15 mouse cellular contexts compared by ENCODE assay signal in genomic region chr2:27311606-27312005, GRCm38 (mm10).
DNase-seq lines count a peak whose midpoint lies in the region; ATAC-seq and TF ChIP-seq lines count a peak whose summit lies in the region.
"Had no signal": no experiment of that assay in that cellular context is flagged by ENCODE, and none has a peak within 500 bp of the region (broad histone marks: within the 10 kb centered on the region; RNA-seq: fewer than 3 reads in every experiment).

No protein-coding gene starts in this region.

- H3K9me3 ChIP-seq in kidney, embryonic 15.5 days (replicated peaks), result no peaks in the 10 kb centered on the region
- H3K9me3 ChIP-seq in midbrain, embryonic 10.5 days (replicated peaks), result no peaks in the 10 kb centered on the region; the same call in 1 of the 2 replicates
- no peaks in the 10 kb centered on the region for H3K9me3 ChIP-seq in midbrain, embryonic 16.5 days (replicated peaks; ENCODE audit: control insufficient read depth, low read length, poor library complexity, severe bottlenecking)
- H3K9me3 ChIP-seq in neural tube, embryonic 15.5 days (replicated peaks), result no peaks in the 10 kb centered on the region
- H3K9me3 ChIP-seq: heart, embryonic 15.5 days; limb, embryonic 12.5 days; midbrain, embryonic 12.5 days had no signal

- TF ChIP-seq POLR2A in spleen, adult 2 months (IDR thresholded peaks at IDR 0.05; ENCODE audit: low read depth, low read length), result no peak

- no peaks in the 10 kb centered on the region for H3K27me3 ChIP-seq in kidney, embryonic 15.5 days
- H3K27me3 ChIP-seq in midbrain, embryonic 10.5 days (ENCODE audit: low read depth, poor library complexity, severe bottlenecking), result no peaks in the 10 kb centered on the region
- H3K27me3 ChIP-seq in midbrain, embryonic 16.5 days (ENCODE audit: control insufficient read depth, insufficient read depth, low read depth, low read length), result no peaks in the 10 kb centered on the region
- H3K27me3 ChIP-seq in spleen, adult 2 months (ENCODE audit: control insufficient read depth, insufficient read depth, low read length), result no peaks in the 10 kb centered on the region
- H3K27me3 ChIP-seq in neural tube, embryonic 15.5 days (replicated peaks), result no peaks in the 10 kb centered on the region
- H3K27me3 ChIP-seq: heart, embryonic 15.5 days; limb, embryonic 12.5 days; midbrain, embryonic 12.5 days had no signal

- no peak overlapping the region for H3K9ac ChIP-seq in kidney, embryonic 15.5 days
- H3K9ac ChIP-seq in midbrain, embryonic 16.5 days (ENCODE audit: low read depth, low read length), result no peak overlapping the region
- H3K9ac ChIP-seq in neural tube, embryonic 15.5 days (replicated peaks), result no peak overlapping the region
- H3K9ac ChIP-seq: heart, embryonic 15.5 days; limb, embryonic 12.5 days; midbrain, embryonic 12.5 days had no signal

- WGBS in kidney, embryonic 15.5 days, result 87% methylated on average over 3 of the region's 3 CpGs
- WGBS in midbrain, embryonic 10.5 days, result 91% methylated on average over 3 of the region's 3 CpGs
- WGBS in midbrain, embryonic 16.5 days, result 84% methylated on average over 3 of the region's 3 CpGs
- 41% methylated on average over 3 of the region's 3 CpGs for WGBS in spleen, adult 2 months
- 84% methylated on average over 3 of the region's 3 CpGs for WGBS in neural tube, embryonic 15.5 days

- TF ChIP-seq CTCF in spleen, adult 2 months (IDR thresholded peaks at IDR 0.05; ENCODE audit: extremely low read depth, insufficient read depth, insufficient read length, insufficient replicate concordance), result no peak

- no peak for DNase-seq in kidney, postnatal 14 days
- no peak for DNase-seq in midbrain, embryonic 10.5 days (ENCODE audit: low spot score)
- DNase-seq in lung, postnatal 36 days, result peak; percentile 44
- DNase-seq in spleen, adult 2 months (ENCODE audit: low read depth in 1 of 2, low spot score in 2 of 2), result peak; percentile 69 to 88
- DNase-seq in frontal cortex, postnatal 10 days (ENCODE audit: low spot score in 2 of 2), result no peak
- DNase-seq: cerebellum, postnatal 36 days; gastrocnemius, postnatal 36 days had no signal

- ATAC-seq in kidney, embryonic 15.5 days (replicated peaks; ENCODE audit: low FRiP score), result no peak
- no peak for ATAC-seq in midbrain, embryonic 16.5 days
- ATAC-seq in neural tube, embryonic 15.5 days (ENCODE audit: low FRiP score), result no peak
- ATAC-seq: forebrain, embryonic 16.5 days had no signal

- H3K36me3 ChIP-seq in kidney, embryonic 15.5 days, result no peaks in the 10 kb centered on the region
- peaks cover 12% of the 10 kb centered on the region; the same call in 1 of the 2 replicates for H3K36me3 ChIP-seq in midbrain, embryonic 10.5 days
- H3K36me3 ChIP-seq in midbrain, embryonic 16.5 days (ENCODE audit: control insufficient read depth, insufficient read depth, low read length), result no peaks in the 10 kb centered on the region
- H3K36me3 ChIP-seq in spleen, adult 2 months (ENCODE audit: control insufficient read depth, insufficient read depth, low read length), result no peaks in the 10 kb centered on the region
- no peaks in the 10 kb centered on the region for H3K36me3 ChIP-seq in neural tube, embryonic 15.5 days
- H3K36me3 ChIP-seq: heart, embryonic 15.5 days; midbrain, embryonic 12.5 days had no signal

- H3K27ac ChIP-seq in kidney, embryonic 15.5 days, result peak overlapping the region; percentile 71
- H3K27ac ChIP-seq in midbrain, embryonic 10.5 days (replicated peaks), result peak overlapping the region; percentile 63
- H3K27ac ChIP-seq in midbrain, embryonic 16.5 days (ENCODE audit: low read length), result no peak overlapping the region
- H3K27ac ChIP-seq in spleen, adult 2 months (ENCODE audit: insufficient read depth, low read length), result peak overlapping the region; percentile 95
- H3K27ac ChIP-seq in neural tube, embryonic 15.5 days (replicated peaks), result no peak overlapping the region
- H3K27ac ChIP-seq: heart, embryonic 15.5 days; kidney, postnatal 0 days; limb, embryonic 12.5 days had no signal

- peaks cover 32% of the 10 kb centered on the region for H3K4me1 ChIP-seq in kidney, embryonic 15.5 days
- peaks cover 49% of the 10 kb centered on the region for H3K4me1 ChIP-seq in midbrain, embryonic 10.5 days
- H3K4me1 ChIP-seq in midbrain, embryonic 16.5 days (ENCODE audit: control insufficient read depth, insufficient read depth, low read length), result peaks cover 3% of the 10 kb centered on the region; the same call in 1 of the 2 replicates
- H3K4me1 ChIP-seq in spleen, adult 2 months (ENCODE audit: control insufficient read depth, insufficient read depth, insufficient read length), result peaks cover 48% of the 10 kb centered on the region; the same call in 1 of the 2 replicates
- peaks cover 26% of the 10 kb centered on the region for H3K4me1 ChIP-seq in neural tube, embryonic 15.5 days

- no peak overlapping the region for H3K4me3 ChIP-seq in kidney, embryonic 15.5 days (replicated peaks)
- H3K4me3 ChIP-seq in midbrain, embryonic 10.5 days, result no peak overlapping the region
- no peak overlapping the region for H3K4me3 ChIP-seq in midbrain, embryonic 16.5 days (ENCODE audit: low read depth, low read length)
- H3K4me3 ChIP-seq in spleen, adult 2 months (ENCODE audit: extremely low read depth, insufficient read depth, insufficient read length), result no peak overlapping the region
- no peak overlapping the region for H3K4me3 ChIP-seq in neural tube, embryonic 15.5 days (replicated peaks)
- H3K4me3 ChIP-seq: heart, embryonic 15.5 days; limb, embryonic 12.5 days; midbrain, embryonic 12.5 days had no signal

- no peak overlapping the region for H3K4me2 ChIP-seq in kidney, embryonic 15.5 days
- no peak overlapping the region for H3K4me2 ChIP-seq in midbrain, embryonic 16.5 days (ENCODE audit: low read length)
- H3K4me2 ChIP-seq in neural tube, embryonic 15.5 days, result no peak overlapping the region
- H3K4me2 ChIP-seq: heart, embryonic 15.5 days; limb, embryonic 12.5 days; midbrain, embryonic 12.5 days had no signal

Comparison
In these comparisons a context has a peak if more than half of its experiments do, and no peak if none do; other contexts are left out.
1. H3K27ac ChIP-seq: peak in kidney, embryonic 15.5 days (single experiment), midbrain, embryonic 10.5 days (single experiment) and spleen, adult 2 months (single experiment); none in midbrain, embryonic 16.5 days (single experiment) and neural tube, embryonic 15.5 days (single experiment).
2. DNase-seq: peak in lung, postnatal 36 days (single experiment) and spleen, adult 2 months (2 of 2); none in kidney, postnatal 14 days (single experiment), midbrain, embryonic 10.5 days (single experiment) and frontal cortex, postnatal 10 days (0 of 2).